Mouse (Mus musculus) midbrain, embryonic 15.5 days (tissue): ENCODE data around the gene Ak2. TPM values are rescaled to one million over a fixed set of nuclear protein-coding genes. Genes with fewer than 3 reads are reported as not detected.

Source experiments
- ATAC-seq: fragments of 200-750 bp; cut with Nextera tagmentation; replicated peaks from 2 replicates; pipeline ENCODE4 v1.8.0; 2017; ENCODE audit warnings: moderate TSS enrichment
- H3K27ac ChIP-seq: fragments of 300-500 bp; sonication (generic); 2 replicates; pipeline ENCODE4 v1.5.1; 2015; ENCODE audit warnings: mild to moderate bottlenecking, inconsistent platforms
- H3K27me3 ChIP-seq: fragments of 300-500 bp; sonication (generic); replicated peaks from 2 replicates; pipeline ENCODE4 v1.6.1; 2015; ENCODE audit warnings: inconsistent platforms
- H3K36me3 ChIP-seq: fragments of 300-500 bp; sonication (generic); replicated peaks from 2 replicates; pipeline ENCODE4 v1.6.1; 2015; ENCODE audit warnings: inconsistent platforms
- H3K4me1 ChIP-seq: fragments of 300-500 bp; sonication (generic); 2 replicates; pipeline ENCODE4 v1.6.1; 2015; ENCODE audit warnings: inconsistent platforms
- H3K4me2 ChIP-seq: fragments of 300-500 bp; sonication (generic); 2 replicates; pipeline ENCODE4 v1.6.1; 2015; ENCODE audit warnings: inconsistent platforms, mild to moderate bottlenecking, moderate library complexity
- H3K4me3 ChIP-seq: fragments of 300-500 bp; sonication (generic); 2 replicates; pipeline ENCODE4 v1.5.1; 2015; ENCODE audit warnings: mild to moderate bottlenecking, inconsistent platforms
- H3K9ac ChIP-seq: fragments of 300-500 bp; sonication (generic); 2 replicates; pipeline ENCODE4 v1.6.1; 2015; ENCODE audit warnings: mild to moderate bottlenecking, inconsistent platforms
- H3K9me3 ChIP-seq: fragments of 300-500 bp; sonication (generic); 2 replicates; pipeline ENCODE4 v1.6.1; 2016; ENCODE audit warnings: inconsistent platforms
- WGBS: fragments of 180-500 bp; shearing (Covaris S2); methylation state at CpG from one replicate; pipeline ENCODE4 v1.1.7; 2015; ENCODE audit warnings: mixed read lengths; 5-methylcytosine and 5-hydroxymethylcytosine counted together
- polyA plus RNA-seq: library from polyadenylated mRNA; unstranded; fragments of >200 nt; fragmentation: Nextera tagmentation; extraction: Ambion mirVana; gene quantifications from 2 replicates; pipeline ENCODE4 v1.2.1, GENCODE M21; 2015

Gene Ak2
- 82.4 and 83.2 TPM in 2 replicates for polyA plus RNA-seq

- Histone ChIP-seq H3K9ac (no peak within 1 kb of the TSS), H3K36me3 (no peaks in the 10 kb centered on the region), H3K4me2 (peak within 1 kb of the TSS; percentile 86), H3K27ac (no peak within 1 kb of the TSS), H3K27me3 (no peaks in the 10 kb centered on the region), H3K4me1 (peaks cover 18% of the 10 kb centered on the region), H3K4me3 (peak within 1 kb of the TSS; percentile 82), H3K9me3 (no peaks in the 10 kb centered on the region)
- WGBS = 93% methylated on average over 9 of the region's 9 CpGs
- no peak for ATAC-seq
Measured at GRCm38 (mm10) chr4:128991500-128992008, at the start of gene Ak2. Gene Ak2 (plus strand): TSS chr4:128991958.

GRCm38 (mm10) chr4:128942346-128942745 is 49.4 kb upstream of the Ak2 start:
- H3K36me3 ChIP-seq = no peaks in the 10 kb centered on the region
- 0 out of 2 replicates have a peak, but pooled peaks cover 2% of the 10 kb centered on the region for H3K4me1 ChIP-seq
- H3K9me3 ChIP-seq = no peaks in the 10 kb centered on the region
- H3K27ac ChIP-seq = no peak overlapping the region
- no peak for ATAC-seq
- no peak overlapping the region for H3K4me3 ChIP-seq
- no peak overlapping the region for H3K4me2 ChIP-seq
- no peak overlapping the region for H3K9ac ChIP-seq
- H3K27me3 ChIP-seq = no peaks in the 10 kb centered on the region
- WGBS = 51% methylated on average over 3 of the region's 3 CpGs

GRCm38 (mm10) chr4:128946736-128947135 is 45.0 kb upstream of the Ak2 start:
- WGBS = 73% methylated on average over 9 of the region's 9 CpGs
- H3K27me3 ChIP-seq = no peaks in the 10 kb centered on the region
- no peaks in the 10 kb centered on the region for H3K36me3 ChIP-seq
- 0 out of 2 replicates have a peak, but pooled peaks cover 4% of the 10 kb centered on the region for H3K4me1 ChIP-seq
- H3K9ac ChIP-seq = no peak overlapping the region
- no peak overlapping the region for H3K4me2 ChIP-seq
- ATAC-seq = no peak
- H3K4me3 ChIP-seq = no peak overlapping the region
- H3K9me3 ChIP-seq = no peaks in the 10 kb centered on the region
- H3K27ac ChIP-seq = no peak overlapping the region

GRCm38 (mm10) chr4:128947326-128947933 is 44.3 kb upstream of the Ak2 start:
- H3K4me1 ChIP-seq = 0 out of 2 replicates have a peak, but pooled peaks cover 4% of the 10 kb centered on the region
- no peaks in the 10 kb centered on the region for H3K36me3 ChIP-seq
- no peaks in the 10 kb centered on the region for H3K9me3 ChIP-seq
- H3K4me2 ChIP-seq = peak overlapping the region; percentile 19
- H3K27me3 ChIP-seq = no peaks in the 10 kb centered on the region
- no peak overlapping the region for H3K27ac ChIP-seq
- no peak for ATAC-seq
- WGBS = 19% methylated on average over 18 of the region's 18 CpGs
- H3K9ac ChIP-seq = peak overlapping the region; percentile 4; the same call in 1 of the 2 replicates
- H3K4me3 ChIP-seq = peak overlapping the region; percentile 17

GRCm38 (mm10) chr4:128948137-128948674 is 43.6 kb upstream of the Ak2 start:
- Histone ChIP-seq H3K4me1 (0 out of 2 replicates have a peak, but pooled peaks cover 4% of the 10 kb centered on the region), H3K27ac (no peak overlapping the region), H3K4me2 (no peak overlapping the region), H3K9ac (no peak overlapping the region), H3K36me3 (no peaks in the 10 kb centered on the region), H3K27me3 (no peaks in the 10 kb centered on the region), H3K9me3 (no peaks in the 10 kb centered on the region), H3K4me3 (no peak overlapping the region)
- WGBS = 25% methylated on average over 6 of the region's 6 CpGs
- no peak for ATAC-seq

- Histone ChIP-seq H3K27me3 (no peaks in the 10 kb centered on the region), H3K4me1 (0 out of 2 replicates have a peak, but pooled peaks cover 4% of the 10 kb centered on the region), H3K36me3 (no peaks in the 10 kb centered on the region), H3K4me2 (no peak overlapping the region), H3K27ac (no peak overlapping the region), H3K4me3 (no peak overlapping the region), H3K9me3 (no peaks in the 10 kb centered on the region), H3K9ac (no peak overlapping the region)
- ATAC-seq = no peak
- 50% methylated on average over 15 of the region's 15 CpGs for WGBS
Measured at GRCm38 (mm10) chr4:128949470-128950005, 42.2 kb upstream of the Ak2 start.

- H3K9me3 ChIP-seq = no peaks in the 10 kb centered on the region
- peaks cover 8% of the 10 kb centered on the region; the same call in 1 of the 2 replicates for H3K4me1 ChIP-seq
- H3K4me2 ChIP-seq = no peak overlapping the region
- H3K27ac ChIP-seq = no peak overlapping the region
- 84% methylated on average over 5 of the region's 5 CpGs for WGBS
- no peak overlapping the region for H3K9ac ChIP-seq
- no peaks in the 10 kb centered on the region for H3K27me3 ChIP-seq
- ATAC-seq = no peak
- no peak overlapping the region for H3K4me3 ChIP-seq
- H3K36me3 ChIP-seq = no peaks in the 10 kb centered on the region
Measured at GRCm38 (mm10) chr4:128950461-128950860, 41.3 kb upstream of the Ak2 start.

GRCm38 (mm10) chr4:128953851-128954250 is 37.9 kb upstream of the Ak2 start:
- 76% methylated on average over 5 of the region's 5 CpGs for WGBS
- ATAC-seq = no peak
- no peak overlapping the region for H3K4me2 ChIP-seq

GRCm38 (mm10) chr4:128957155-128957911 is 34.4 kb upstream of the Ak2 start:
- H3K27me3 ChIP-seq = no peaks in the 10 kb centered on the region
- H3K9ac ChIP-seq = no peak overlapping the region
- H3K36me3 ChIP-seq = no peaks in the 10 kb centered on the region
- H3K9me3 ChIP-seq = no peaks in the 10 kb centered on the region
- H3K27ac ChIP-seq = no peak overlapping the region
- H3K4me1 ChIP-seq = peaks cover 33% of the 10 kb centered on the region
- H3K4me3 ChIP-seq = no peak overlapping the region
- no peak for ATAC-seq
- no peak overlapping the region for H3K4me2 ChIP-seq
- WGBS = 39% methylated on average over 11 of the region's 11 CpGs

More at GRCm38 (mm10) chr4:128953851-128954250, 37.9 kb upstream of the Ak2 start:
- H3K9ac ChIP-seq = no peak overlapping the region
- no peaks in the 10 kb centered on the region for H3K36me3 ChIP-seq
- no peaks in the 10 kb centered on the region for H3K27me3 ChIP-seq
- H3K9me3 ChIP-seq = no peaks in the 10 kb centered on the region
- peaks cover 14% of the 10 kb centered on the region for H3K4me1 ChIP-seq
- no peak overlapping the region for H3K27ac ChIP-seq
- H3K4me3 ChIP-seq = no peak overlapping the region

GRCm38 (mm10) chr4:128958156-128958555 is 33.6 kb upstream of the Ak2 start:
- Histone ChIP-seq H3K4me1 (peaks cover 38% of the 10 kb centered on the region), H3K9ac (no peak overlapping the region), H3K27ac (no peak overlapping the region), H3K9me3 (no peaks in the 10 kb centered on the region), H3K4me3 (no peak overlapping the region), H3K27me3 (no peaks in the 10 kb centered on the region), H3K36me3 (no peaks in the 10 kb centered on the region), H3K4me2 (no peak overlapping the region)
- no peak for ATAC-seq
- 89% methylated on average over 11 of the region's 11 CpGs for WGBS

GRCm38 (mm10) chr4:128958849-128959248 is 32.9 kb upstream of the Ak2 start:
- no peaks in the 10 kb centered on the region for H3K36me3 ChIP-seq
- no peak overlapping the region for H3K4me2 ChIP-seq
- no peaks in the 10 kb centered on the region for H3K27me3 ChIP-seq
- H3K27ac ChIP-seq = no peak overlapping the region
- no peaks in the 10 kb centered on the region for H3K9me3 ChIP-seq
- WGBS = 46% methylated on average over 8 of the region's 8 CpGs
- H3K9ac ChIP-seq = no peak overlapping the region
- no peak for ATAC-seq
- H3K4me1 ChIP-seq = peaks cover 40% of the 10 kb centered on the region
- H3K4me3 ChIP-seq = no peak overlapping the region

GRCm38 (mm10) chr4:128959676-128960075 is 32.1 kb upstream of the Ak2 start:
- Histone ChIP-seq H3K9me3 (no peaks in the 10 kb centered on the region), H3K27me3 (no peaks in the 10 kb centered on the region), H3K27ac (no peak overlapping the region), H3K4me3 (no peak overlapping the region), H3K4me1 (peaks cover 40% of the 10 kb centered on the region), H3K4me2 (no peak overlapping the region), H3K36me3 (no peaks in the 10 kb centered on the region), H3K9ac (no peak overlapping the region)
- ATAC-seq = no peak
- WGBS = 86% methylated on average over 17 of the region's 17 CpGs
